Comparison of ENCODE assay signal across 23 mouse cellular contexts in the genomic region with DNA sequence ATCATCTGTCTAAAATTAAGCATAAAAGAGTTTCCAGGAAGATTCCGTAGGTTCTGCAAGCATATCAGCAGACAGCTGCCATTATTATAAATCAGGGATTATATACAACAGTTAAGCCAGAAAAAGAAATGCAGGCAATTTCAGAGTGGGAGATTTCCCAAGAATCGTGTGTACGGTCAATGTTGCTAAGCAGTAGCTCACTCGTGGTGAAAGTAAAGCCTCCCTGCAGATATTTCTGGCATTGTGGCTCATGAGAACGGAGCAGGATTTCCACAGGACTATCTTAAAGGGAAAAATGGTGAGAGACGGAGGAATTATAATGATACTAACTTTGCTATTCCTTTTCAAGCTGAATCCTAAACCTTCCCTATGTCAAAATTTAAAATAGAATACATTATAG.
"Had no signal": no experiment of that assay in that cellular context is flagged by ENCODE, and none has a peak within 500 bp of the region (broad histone marks: within the 10 kb centered on the region; RNA-seq: fewer than 3 reads in every experiment).

No protein-coding gene starts in this region.

- ATAC-seq: liver, embryonic 12.5 days; midbrain, embryonic 13.5 days had no signal

- DNase-seq: kidney, adult 8-10 months; kidney, postnatal 10 days; kidney, postnatal 36 days; layer of hippocampus, postnatal 36 days; liver; lung, adult 18-20 months; lung, postnatal 10 days; lung, postnatal 36 days; right cerebral cortex, adult 18-20 months; right cerebral cortex, postnatal 14 days; right cerebral cortex, postnatal 4 days; thymus, postnatal 25 days had no signal

- H3K27ac ChIP-seq: kidney, embryonic 15.5 days; left cerebral cortex, adult 2 months; limb, embryonic 10.5 days; limb, embryonic 13.5 days; liver, embryonic 12.5 days; liver, embryonic 15.5 days; lung, embryonic 15.5 days; midbrain, embryonic 10.5 days; midbrain, embryonic 13.5 days; stomach, postnatal 0 days had no signal

- H3K36me3 ChIP-seq: kidney, embryonic 15.5 days; liver, embryonic 12.5 days; liver, embryonic 15.5 days; lung, embryonic 15.5 days; midbrain, embryonic 10.5 days; midbrain, embryonic 13.5 days had no signal

- H3K4me2 ChIP-seq: kidney, embryonic 15.5 days; limb, embryonic 13.5 days; liver, embryonic 12.5 days; liver, embryonic 15.5 days; lung, embryonic 15.5 days; midbrain, embryonic 13.5 days had no signal

- H3K9ac ChIP-seq: kidney, embryonic 15.5 days; limb, embryonic 13.5 days; liver, embryonic 12.5 days; liver, embryonic 15.5 days; lung, embryonic 15.5 days; midbrain, embryonic 13.5 days had no signal

- H3K27me3 ChIP-seq: kidney, embryonic 15.5 days; limb, embryonic 13.5 days; liver, embryonic 12.5 days; liver, embryonic 15.5 days; lung, embryonic 15.5 days; megakaryocyte, embryonic 14.5 days; midbrain, embryonic 13.5 days had no signal

- H3K9me3 ChIP-seq: kidney, embryonic 15.5 days; limb, embryonic 10.5 days; limb, embryonic 13.5 days; liver, embryonic 12.5 days; liver, embryonic 15.5 days; lung, embryonic 15.5 days; megakaryocyte, embryonic 14.5 days; midbrain, embryonic 13.5 days had no signal

- H3K4me1 ChIP-seq: limb, embryonic 13.5 days; liver, embryonic 12.5 days; liver, embryonic 15.5 days; lung, embryonic 15.5 days; midbrain, embryonic 10.5 days had no signal

- H3K4me3 ChIP-seq: kidney, embryonic 15.5 days; left cerebral cortex, adult 2 months; limb, embryonic 10.5 days; limb, embryonic 13.5 days; liver, embryonic 12.5 days; liver, embryonic 15.5 days; lung, embryonic 15.5 days; megakaryocyte, embryonic 14.5 days; midbrain, embryonic 10.5 days; midbrain, embryonic 13.5 days had no signal
